Mouse (Mus musculus) cerebellum, adult 2 months (tissue): Measurements from ENCODE around the gene Mageb18. TPM values are rescaled to one million over a fixed set of nuclear protein-coding genes. Genes with fewer than 3 reads are reported as not detected.

Experiments
- DNase-seq, 2 experiments: peaks; one replicate each; pipeline ENCODE4 v3.0.0; 2021
- H3K27ac ChIP-seq: fragments of 200-500 bp; 2 replicates; pipeline ENCODE4 v1.5.1; 2012; ENCODE audit warnings: low read length, control low read depth, inconsistent platforms; ENCODE audit not compliant: insufficient read depth
- H3K27me3 ChIP-seq: fragments of 200-500 bp; 2 replicates; pipeline ENCODE4 v1.6.1; 2012; ENCODE audit warnings: inconsistent platforms, mild to moderate bottlenecking, low read length, moderate library complexity; ENCODE audit not compliant: control insufficient read depth, insufficient read depth
- H3K4me1 ChIP-seq: fragments of 200-500 bp; 2 replicates; pipeline ENCODE4 v1.6.1; 2011; ENCODE audit warnings: low read length; ENCODE audit not compliant: control insufficient read depth, insufficient read depth
- H3K4me3 ChIP-seq: fragments of 200-500 bp; replicated peaks from 2 replicates; pipeline ENCODE3; 2011; ENCODE audit warnings: mild to moderate bottlenecking, low read depth, low read length, control low read depth; ENCODE audit not compliant: insufficient read depth
- CTCF ChIP-seq: fragments of 200-500 bp; IDR thresholded peaks from 2 replicates; pipeline ENCODE4 v1.5.1; 2011; ENCODE audit warnings: low read depth, mild to moderate bottlenecking, control low read depth, low read length, moderate library complexity, borderline replicate concordance; ENCODE audit not compliant: insufficient read depth
- POLR2A ChIP-seq: fragments of 200-500 bp; IDR thresholded peaks from 2 replicates; pipeline ENCODE4 v1.6.1; 2011; ENCODE audit warnings: low read length, control low read depth, borderline replicate concordance; ENCODE audit not compliant: insufficient read depth
- WGBS: fragments of 180-500 bp; shearing (Covaris S2); methylation state at CpG from one replicate; pipeline ENCODE4 v1.1.7; 2018; 5-methylcytosine and 5-hydroxymethylcytosine counted together
- polyA plus RNA-seq: library from polyadenylated mRNA; depleted of rRNA; stranded (reverse); fragments of >200 nt; gene quantifications from 2 replicates; pipeline ENCODE4 v1.2.3, GENCODE M21; 2012; rRNA removed

The Mageb18 gene
- polyA plus RNA-seq, 1 experiment, result not detected

- no peak overlapping the region for H3K27ac ChIP-seq
- TF ChIP-seq POLR2A (no peak), CTCF (no peak)
- no peaks in the 10 kb centered on the region for H3K27me3 ChIP-seq
- no peak for DNase-seq
- no peaks in the 10 kb centered on the region for H3K4me1 ChIP-seq
- WGBS, result 28% methylated on average over 3 of the region's 3 CpGs
- H3K4me3 ChIP-seq, result no peak overlapping the region
These were observed 138.9 kb downstream of the Mageb18 start for GRCm38 (mm10) chrX:92460496-92460895.

GRCm38 (mm10) chrX:92387384-92387783 is 212.0 kb downstream of the Mageb18 start:
- Histone ChIP-seq H3K27ac (no peak overlapping the region), H3K4me1 (no peaks in the 10 kb centered on the region), H3K27me3 (no peaks in the 10 kb centered on the region), H3K4me3 (no peak overlapping the region)
- no peak for DNase-seq
- TF ChIP-seq CTCF (no peak), POLR2A (no peak)

GRCm38 (mm10) chrX:92342924-92343323 is 256.4 kb downstream of the Mageb18 start:
- Histone ChIP-seq H3K27ac (no peak overlapping the region), H3K27me3 (no peaks in the 10 kb centered on the region), H3K4me1 (no peaks in the 10 kb centered on the region), H3K4me3 (no peak overlapping the region)
- DNase-seq, result peak; percentile 2 to 35
- WGBS, result 22% methylated on average over 5 of the region's 5 CpGs
- TF ChIP-seq POLR2A, result no peak
- TF ChIP-seq CTCF, result peak; percentile 55

- Histone ChIP-seq H3K4me1 (no peaks in the 10 kb centered on the region), H3K27me3 (no peaks in the 10 kb centered on the region), H3K27ac (no peak overlapping the region), H3K4me3 (no peak overlapping the region)
- peak; percentile 7 to 28 for DNase-seq
- 40% methylated on average over 6 of the region's 6 CpGs for WGBS
- TF ChIP-seq CTCF, result no peak
- TF ChIP-seq POLR2A, result no peak
These were observed 258.5 kb downstream of the Mageb18 start for GRCm38 (mm10) chrX:92340906-92341305.

GRCm38 (mm10) chrX:92339551-92339950 is 259.8 kb downstream of the Mageb18 start:
- TF ChIP-seq POLR2A, result no peak
- no peak for TF ChIP-seq CTCF
- Histone ChIP-seq H3K27me3 (no peaks in the 10 kb centered on the region), H3K27ac (no peak overlapping the region), H3K4me1 (no peaks in the 10 kb centered on the region), H3K4me3 (no peak overlapping the region)
- DNase-seq, result peak; percentile 18 to 46
- 17% methylated on average over 2 of the region's 2 CpGs for WGBS

GRCm38 (mm10) chrX:92333459-92333858 is 265.9 kb downstream of the Mageb18 start:
- Histone ChIP-seq H3K4me1 (no peaks in the 10 kb centered on the region), H3K27me3 (no peaks in the 10 kb centered on the region), H3K27ac (no peak overlapping the region), H3K4me3 (no peak overlapping the region)
- 57% methylated on average over 1 of the region's 1 CpGs for WGBS
- DNase-seq, result no peak
- TF ChIP-seq POLR2A (no peak), CTCF (no peak)

GRCm38 (mm10) chrX:92323599-92323998 is 275.8 kb downstream of the Mageb18 start:
- TF ChIP-seq POLR2A, result no peak
- TF ChIP-seq CTCF, result no peak
- Histone ChIP-seq H3K4me3 (no peak overlapping the region), H3K27me3 (no peaks in the 10 kb centered on the region), H3K27ac (no peak overlapping the region), H3K4me1 (no peaks in the 10 kb centered on the region)
- WGBS, result 10% methylated on average over 1 of the region's 1 CpGs
- no peak for DNase-seq

GRCm38 (mm10) chrX:92280619-92281018 is 318.8 kb downstream of the Mageb18 start:
- TF ChIP-seq CTCF, result no peak
- no peak for TF ChIP-seq POLR2A

More at GRCm38 (mm10) chrX:92280619-92281018, 318.8 kb downstream of the Mageb18 start:
- no peak overlapping the region for H3K27ac ChIP-seq
- DNase-seq, result no peak
- H3K4me3 ChIP-seq, result no peak overlapping the region
- no peaks in the 10 kb centered on the region for H3K4me1 ChIP-seq
- H3K27me3 ChIP-seq, result no peaks in the 10 kb centered on the region

Other genes starting within 250 kb of the Mageb18 start
- gene Gm5941, start 109.6 kb downstream of the Mageb18 start, polyA plus RNA-seq, result not detected in 2 replicates